Mouse (Mus musculus) left cerebral cortex, adult 8-10 months (tissue): ENCODE results near the gene Gm13279. TPM values are rescaled to one million over a fixed set of nuclear protein-coding genes. Genes with fewer than 3 reads are reported as not detected.
A peak's percentile ranks its signal among the peaks of the same experiment; 100 is the strongest.
"Not testable (repeated sequence)": the region's sequence is repeated elsewhere in the genome, so short reads cannot be mapped to it uniquely, and the experiment has no call there.

ENCODE experiments used
- DNase-seq, 2 experiments: peaks; one replicate each; pipeline ENCODE4 v3.0.0; 2022; ENCODE audit warnings: low spot score in 2 of 2
- total RNA-seq, 4 experiments: library from RNA; stranded (reverse); gene quantifications; 2 replicates each; pipeline ENCODE4 v1.2.4; 2022

Gene Gm13279
- total RNA-seq, 4 experiments from 2014 or later = not detected

- DNase-seq = peak; percentile 63 to 82
Measured at GRCm38 (mm10) chr4:88793936-88794675, 3.1 kb upstream of the Gm13279 start, which contains the start of gene Gm13275. Gene Gm13275 (plus strand): TSS chr4:88794487.

- not testable (repeated sequence) for DNase-seq
Measured at GRCm38 (mm10) chr4:88799365-88799764, 2.2 kb downstream of the Gm13279 start, which contains the start of gene Gm13285. Gene Gm13285 (plus strand): TSS chr4:88799665.

- DNase-seq = not testable (repeated sequence)
Measured at GRCm38 (mm10) chr4:88802954-88803353, 5.8 kb downstream of the Gm13279 start, which contains the start of gene Gm13287. Gene Gm13287 (plus strand): TSS chr4:88803254.

- not testable (repeated sequence) for DNase-seq
Measured at GRCm38 (mm10) chr4:88805231-88805630, 8.0 kb downstream of the Gm13279 start, which contains the start of gene Gm13288. Gene Gm13288 (plus strand): TSS chr4:88805531.

GRCm38 (mm10) chr4:88805761-88806160 is 8.6 kb downstream of the Gm13279 start:
- DNase-seq = not testable (repeated sequence)

- no peak for DNase-seq
Measured at GRCm38 (mm10) chr4:88815928-88816327, 18.7 kb downstream of the Gm13279 start, which contains the start of gene Ifna7. Gene Ifna7 (plus strand): TSS chr4:88816228.

GRCm38 (mm10) chr4:88819659-88820058 is 22.5 kb downstream of the Gm13279 start, which contains the start of gene Ifna11:
Gene Ifna11 (plus strand): TSS chr4:88819959.
- no peak for DNase-seq

GRCm38 (mm10) chr4:88822995-88823394 is 25.8 kb downstream of the Gm13279 start:
- DNase-seq = no peak

- not testable (repeated sequence) for DNase-seq
Measured at GRCm38 (mm10) chr4:88827116-88827515, 29.9 kb downstream of the Gm13279 start, which contains the start of gene Ifna6. Gene Ifna6 (plus strand): TSS chr4:88827416.

- DNase-seq = no peak
Measured at GRCm38 (mm10) chr4:88830523-88830922, 33.3 kb downstream of the Gm13279 start.

GRCm38 (mm10) chr4:88835225-88835624 is 38.0 kb downstream of the Gm13279 start, which contains the start of gene Ifna5:
Gene Ifna5 (plus strand): TSS chr4:88835525.
- not testable (repeated sequence) for DNase-seq

- no peak for DNase-seq
Measured at GRCm38 (mm10) chr4:88838828-88839227, 41.6 kb downstream of the Gm13279 start.

GRCm38 (mm10) chr4:88840058-88840457 is 42.9 kb downstream of the Gm13279 start:
- DNase-seq = no peak

- no peak for DNase-seq
Measured at GRCm38 (mm10) chr4:88841438-88841911, 44.3 kb downstream of the Gm13279 start, which contains the start of gene Ifna4. Gene Ifna4 (plus strand): TSS chr4:88841861.

- no peak for DNase-seq
Measured at GRCm38 (mm10) chr4:88845334-88845733, 48.1 kb downstream of the Gm13279 start.

Other genes with a start within 250 kb of the Gm13279 start
- not detected for gene Ifna15, start 239.2 kb upstream of the Gm13279 start, total RNA-seq
- not detected for gene Ifna14, start 225.6 kb upstream of the Gm13279 start, total RNA-seq
- not detected for gene Ifna9, start 205.0 kb upstream of the Gm13279 start, total RNA-seq
- not detected for gene Ifna12, start 194.0 kb upstream of the Gm13279 start, total RNA-seq
- not detected for gene C87499, start 163.0 kb upstream of the Gm13279 start, total RNA-seq
- gene Ifna13, start 152.9 kb upstream of the Gm13279 start, total RNA-seq = not detected
- gene Ifna16, start 120.5 kb upstream of the Gm13279 start, total RNA-seq = not detected
- gene Ifna2, start 113.5 kb upstream of the Gm13279 start, total RNA-seq = not detected
- not detected for gene Ifnab, start 106.0 kb upstream of the Gm13279 start, total RNA-seq
- 1 to 10 TPM in 2 of 4 experiments, under 1 TPM in 2; 0.61 to 1.8 (median 0.93) TPM for gene Gm26566, start 75.6 kb upstream of the Gm13279 start, total RNA-seq
- gene Klhl9, start 74.9 kb upstream of the Gm13279 start, total RNA-seq = 100 to 1,000 TPM in 1 of 4 experiments, 10 to 100 TPM in 3; 91.7 to 103 (median 95.7) TPM
- gene Gm13271, start 42.5 kb upstream of the Gm13279 start, total RNA-seq = not detected
- not detected for gene Gm13283, start 37.3 kb upstream of the Gm13279 start, total RNA-seq
- not detected for gene Gm13290, start 23.6 kb upstream of the Gm13279 start, total RNA-seq
- gene Gm13289, start 20.5 kb upstream of the Gm13279 start, total RNA-seq = not detected
- gene Gm13272, start 17.5 kb upstream of the Gm13279 start, total RNA-seq = not detected
- not detected for gene Ifnz, start 15.3 kb upstream of the Gm13279 start, total RNA-seq
- gene Gm13276, start 11.7 kb upstream of the Gm13279 start, total RNA-seq = not detected
- gene Gm13277, start 8.8 kb upstream of the Gm13279 start, total RNA-seq = not detected
- gene Gm13278, start 5.8 kb upstream of the Gm13279 start, total RNA-seq = not detected
- not detected for gene Gm13275, start 2.9 kb upstream of the Gm13279 start, total RNA-seq
- gene Gm13285, start 2.3 kb downstream of the Gm13279 start, total RNA-seq = not detected
- gene Gm13287, start 5.9 kb downstream of the Gm13279 start, total RNA-seq = not detected
- not detected for gene Gm13288, start 8.1 kb downstream of the Gm13279 start, total RNA-seq
- gene Ifna7, start 18.8 kb downstream of the Gm13279 start, total RNA-seq = not detected
- gene Ifna11, start 22.6 kb downstream of the Gm13279 start, total RNA-seq = not detected
- not detected for gene Ifna6, start 30.0 kb downstream of the Gm13279 start, total RNA-seq
- not detected for gene Ifna5, start 38.1 kb downstream of the Gm13279 start, total RNA-seq
- gene Ifna4, start 44.5 kb downstream of the Gm13279 start, total RNA-seq = not detected
- not detected for gene Ifna1, start 52.7 kb downstream of the Gm13279 start, total RNA-seq
- gene Ifne, start 82.8 kb downstream of the Gm13279 start, total RNA-seq = not detected